Comparison of ENCODE assay signal across 8 mouse cellular contexts in genomic region chr19:36409280-36409860, GRCm38 (mm10).
DNase-seq lines count a peak whose midpoint lies in the region; ATAC-seq lines count a peak whose summit lies in the region.

No protein-coding gene starts in this region.

- peak overlapping the region; percentile 83 for H3K4me2 ChIP-seq in intestine, embryonic 14.5 days (ENCODE audit: low read length)

- WGBS in intestine, embryonic 14.5 days, result 1% methylated on average over 29 of the region's 53 CpGs

- intact Hi-C loops in gastrocnemius, postnatal 14 days (cut with DNase I; ENCODE audit: low total_unique reads), result no loop called here
- intact Hi-C loops in left cerebral cortex, postnatal 14 days (cut with DNase I), result loop anchor here (5.0 kb wide), 1 partner anchor 62 kb away; the partner anchor contains the start of gene Pcgf5

- H3K36me3 ChIP-seq in intestine, embryonic 14.5 days (ENCODE audit: control insufficient read depth, insufficient read depth, low read length), result no peaks in the 10 kb centered on the region

- H3K9ac ChIP-seq in intestine, embryonic 14.5 days (ENCODE audit: low read length), result peak overlapping the region; percentile 56

- H3K4me1 ChIP-seq in intestine, embryonic 14.5 days (replicated peaks; ENCODE audit: control insufficient read depth, insufficient read depth, low read length), result no peaks in the 10 kb centered on the region

- peaks cover 13% of the 10 kb centered on the region for H3K27me3 ChIP-seq in intestine, embryonic 14.5 days (replicated peaks; ENCODE audit: control insufficient read depth, insufficient read depth, low read length)

- ATAC-seq in intestine, embryonic 14.5 days (replicated peaks; ENCODE audit: low FRiP score, low TSS enrichment, low read depth), result peak; percentile 98

- H3K4me3 ChIP-seq in intestine, embryonic 14.5 days (ENCODE audit: low read depth, low read length), result peak overlapping the region; percentile 62

- H3K27ac ChIP-seq in intestine, embryonic 14.5 days (ENCODE audit: low read depth), result peak overlapping the region; percentile 47

- DNase-seq in adipocyte (ENCODE audit: low spot score), result peak; percentile 92
- peak; percentile 93 for DNase-seq in embryo, embryonic 10 days (ENCODE audit: low spot score)
- DNase-seq in gastrocnemius, postnatal 14 days, result peak; percentile 95
- DNase-seq in intestine, embryonic 14.5 days (ENCODE audit: low spot score), result peak; percentile 98
- peak; percentile 74 to 84 for DNase-seq in left cerebral cortex, postnatal 14 days (ENCODE audit: low spot score in 2 of 2)
- DNase-seq in mesoderm, embryonic 11.5 days (ENCODE audit: low read depth, low spot score), result peak; percentile 87
- DNase-seq in right cerebral cortex, postnatal 36 days (ENCODE audit: low spot score in 2 of 2), result peak; percentile 73 to 79
- DNase-seq in yolk sac, embryonic 10.5 days (ENCODE audit: low spot score), result peak; percentile 97

- H3K9me3 ChIP-seq in intestine, embryonic 14.5 days (ENCODE audit: control insufficient read depth, low read length), result no peaks in the 10 kb centered on the region

Comparison
In these comparisons a context has a peak if more than half of its experiments do, and no peak if none do; other contexts are left out.
1. Peak in every context shown above with its lines: DNase-seq, ATAC-seq, H3K4me3 ChIP-seq and H3K27ac ChIP-seq.